Mouse (Mus musculus) neural tube, embryonic 15.5 days (tissue): ENCODE data around the gene Elmsan1. TPM values are rescaled to one million over a fixed set of nuclear protein-coding genes. Genes with fewer than 3 reads are reported as not detected.

Experiments
- ATAC-seq: fragments of 200-750 bp; cut with Nextera tagmentation; 2 replicates; pipeline ENCODE4 v1.8.0; 2017; ENCODE audit warnings: mild to moderate bottlenecking, moderate TSS enrichment, moderate library complexity; ENCODE audit not compliant: low FRiP score
- H3K27ac ChIP-seq: fragments of 300-500 bp; sonication (generic); replicated peaks from 2 replicates; pipeline ENCODE4 v1.5.1; 2015; ENCODE audit warnings: mild to moderate bottlenecking, inconsistent platforms
- H3K27me3 ChIP-seq: fragments of 300-500 bp; sonication (generic); replicated peaks from 2 replicates; pipeline ENCODE4 v1.6.1; 2015; ENCODE audit warnings: inconsistent platforms
- H3K36me3 ChIP-seq: fragments of 300-500 bp; sonication (generic); 2 replicates; pipeline ENCODE4 v1.6.1; 2015; ENCODE audit warnings: inconsistent platforms
- H3K4me1 ChIP-seq: fragments of 300-500 bp; sonication (generic); 2 replicates; pipeline ENCODE4 v1.6.1; 2015; ENCODE audit warnings: inconsistent platforms
- H3K4me2 ChIP-seq: fragments of 300-500 bp; sonication (generic); 2 replicates; pipeline ENCODE4 v1.6.1; 2015; ENCODE audit warnings: inconsistent platforms, mild to moderate bottlenecking, moderate library complexity
- H3K4me3 ChIP-seq: fragments of 300-500 bp; sonication (generic); replicated peaks from 2 replicates; pipeline ENCODE4 v1.5.1; 2015; ENCODE audit warnings: mild to moderate bottlenecking, inconsistent platforms
- H3K9ac ChIP-seq: fragments of 300-500 bp; sonication (generic); replicated peaks from 2 replicates; pipeline ENCODE4 v1.6.1; 2015; ENCODE audit warnings: mild to moderate bottlenecking, inconsistent platforms
- H3K9me3 ChIP-seq: fragments of 300-500 bp; sonication (generic); replicated peaks from 2 replicates; pipeline ENCODE4 v1.6.1; 2016; ENCODE audit warnings: inconsistent platforms
- WGBS: fragments of 180-500 bp; shearing (Covaris S2); methylation state at CpG from one replicate; pipeline ENCODE4 v1.1.7; 2015; ENCODE audit warnings: mixed read lengths; 5-methylcytosine and 5-hydroxymethylcytosine counted together
- polyA plus RNA-seq: library from polyadenylated mRNA; unstranded; fragments of >200 nt; fragmentation: Nextera tagmentation; extraction: Ambion mirVana; gene quantifications from 2 replicates; pipeline ENCODE4 v1.2.1, GENCODE M21; 2015

The Elmsan1 gene
- polyA plus RNA-seq, 1 experiment from 2014 or later: 4.0 TPM

- no peaks in the 10 kb centered on the region for H3K36me3 ChIP-seq
- no peak overlapping the region for H3K4me3 ChIP-seq
- H3K27me3 ChIP-seq: 0 out of 2 replicates have a peak, but pooled peaks cover 5% of the 10 kb centered on the region
- no peaks in the 10 kb centered on the region for H3K9me3 ChIP-seq
- no peak for ATAC-seq
- H3K27ac ChIP-seq: no peak overlapping the region
- H3K4me2 ChIP-seq: no peak overlapping the region
- 16% methylated on average over 4 of the region's 4 CpGs for WGBS
- H3K9ac ChIP-seq: no peak overlapping the region
- peaks cover 53% of the 10 kb centered on the region for H3K4me1 ChIP-seq
Observed at GRCm38 (mm10) chr12:84212297-84212696, 6.4 kb downstream of the Elmsan1 start.

DNA sequence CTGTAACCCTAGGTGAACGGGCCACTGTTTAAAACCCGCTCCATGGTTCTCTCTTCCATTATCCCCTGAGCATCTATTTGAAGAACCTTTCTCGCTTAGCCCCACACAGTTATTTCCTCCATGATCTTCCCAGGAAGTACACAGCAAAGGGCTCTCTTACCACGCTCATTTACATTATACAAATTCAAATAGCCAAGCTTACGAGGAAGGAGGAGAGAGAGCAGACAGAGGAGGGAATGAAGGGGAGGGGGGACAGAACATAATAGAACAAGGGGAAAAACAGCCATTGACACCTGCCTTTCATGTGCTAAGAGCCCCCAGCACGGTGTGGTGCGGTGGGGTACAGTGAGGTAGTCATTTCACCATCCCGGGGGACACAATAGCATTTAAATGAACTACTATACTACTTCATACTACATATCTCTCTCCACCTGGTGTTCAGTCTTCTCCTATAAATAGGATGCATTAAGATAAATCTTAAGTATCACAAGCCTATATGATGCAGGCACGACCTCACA lies 7.6 kb downstream of the Elmsan1 start:
- ATAC-seq: no peak
- no peaks in the 10 kb centered on the region for H3K36me3 ChIP-seq
- H3K4me1 ChIP-seq: peaks cover 45% of the 10 kb centered on the region
- no peak overlapping the region for H3K4me2 ChIP-seq
- 39% methylated on average over 9 of the region's 9 CpGs for WGBS
- H3K9ac ChIP-seq: 0 out of 2 replicates have a peak overlapping the region, but pooled peaks have one; percentile 10
- H3K9me3 ChIP-seq: no peaks in the 10 kb centered on the region
- no peak overlapping the region for H3K4me3 ChIP-seq
- H3K27ac ChIP-seq: no peak overlapping the region
- H3K27me3 ChIP-seq: 0 out of 2 replicates have a peak, but pooled peaks cover 3% of the 10 kb centered on the region

DNA sequence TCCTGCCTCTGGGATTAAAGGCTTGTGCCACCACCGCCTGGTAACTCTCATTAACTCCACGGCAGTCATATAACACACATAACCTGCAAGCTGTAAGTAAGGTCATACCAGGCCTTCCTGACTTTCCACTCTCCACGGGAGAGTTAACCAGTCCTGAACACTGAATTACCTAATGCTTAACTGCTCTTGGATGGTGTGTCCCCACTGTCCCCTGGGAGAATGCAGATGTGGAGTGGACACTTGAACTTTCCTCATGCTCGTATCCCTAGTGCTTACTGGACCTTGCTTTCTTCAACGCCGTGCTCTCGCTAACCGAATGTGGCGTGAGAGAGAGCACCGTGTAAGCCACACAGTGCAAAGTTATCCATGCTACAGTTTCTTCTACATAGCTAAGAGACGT lies 8.4 kb downstream of the Elmsan1 start:
- H3K4me3 ChIP-seq: no peak overlapping the region
- no peak overlapping the region for H3K9ac ChIP-seq
- no peak overlapping the region for H3K4me2 ChIP-seq
- no peaks in the 10 kb centered on the region for H3K36me3 ChIP-seq
- H3K27ac ChIP-seq: no peak overlapping the region
- WGBS: 90% methylated on average over 11 of the region's 11 CpGs
- H3K4me1 ChIP-seq: peaks cover 39% of the 10 kb centered on the region
- H3K27me3 ChIP-seq: 0 out of 2 replicates have a peak, but pooled peaks cover 3% of the 10 kb centered on the region
- ATAC-seq: no peak
- H3K9me3 ChIP-seq: no peaks in the 10 kb centered on the region

DNA sequence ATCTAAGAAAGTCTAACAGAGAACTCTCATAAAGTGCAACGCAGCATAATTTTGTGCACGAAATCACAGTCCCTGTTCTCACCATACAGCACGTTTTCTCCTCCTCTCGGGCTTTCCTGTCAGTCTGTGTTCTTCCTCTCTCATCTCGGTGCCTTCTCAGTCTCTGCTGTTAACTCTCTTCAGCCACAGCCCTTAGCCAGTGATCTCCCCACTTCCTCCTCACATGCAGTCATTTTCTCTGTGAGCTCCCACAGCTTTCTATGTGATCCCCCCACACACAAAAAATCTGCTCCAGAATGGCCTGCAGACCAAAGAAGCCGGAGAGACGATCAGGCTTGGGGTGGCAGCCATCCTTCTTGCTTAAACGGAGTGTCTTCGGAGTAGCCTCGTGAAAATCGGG lies 9.6 kb downstream of the Elmsan1 start:
- H3K4me2 ChIP-seq: no peak overlapping the region
- H3K36me3 ChIP-seq: no peaks in the 10 kb centered on the region
- 0 out of 2 replicates have a peak, but pooled peaks cover 3% of the 10 kb centered on the region for H3K27me3 ChIP-seq
- WGBS: 89% methylated on average over 11 of the region's 11 CpGs
- no peak overlapping the region for H3K27ac ChIP-seq
- peaks cover 40% of the 10 kb centered on the region for H3K4me1 ChIP-seq
- ATAC-seq: no peak
- no peaks in the 10 kb centered on the region for H3K9me3 ChIP-seq
- H3K4me3 ChIP-seq: no peak overlapping the region
- H3K9ac ChIP-seq: no peak overlapping the region

GRCm38 (mm10) chr12:84207209-84207817 lies 11.4 kb downstream of the Elmsan1 start:
- 87% methylated on average over 18 of the region's 18 CpGs for WGBS
- no peak overlapping the region for H3K4me2 ChIP-seq
- H3K9me3 ChIP-seq: no peaks in the 10 kb centered on the region
- no peaks in the 10 kb centered on the region for H3K36me3 ChIP-seq
- no peak overlapping the region for H3K9ac ChIP-seq
- H3K4me1 ChIP-seq: peaks cover 39% of the 10 kb centered on the region
- H3K4me3 ChIP-seq: no peak overlapping the region
- 0 out of 2 replicates have a peak, but pooled peaks cover 3% of the 10 kb centered on the region for H3K27me3 ChIP-seq
- ATAC-seq: no peak
- H3K27ac ChIP-seq: no peak overlapping the region

- WGBS: 58% methylated on average over 7 of the region's 7 CpGs
- Histone ChIP-seq H3K4me3 (no peak overlapping the region), H3K9ac (no peak overlapping the region), H3K9me3 (no peaks in the 10 kb centered on the region), H3K27me3 (0 out of 2 replicates have a peak, but pooled peaks cover 3% of the 10 kb centered on the region), H3K36me3 (no peaks in the 10 kb centered on the region), H3K4me2 (no peak overlapping the region), H3K27ac (no peak overlapping the region), H3K4me1 (peaks cover 43% of the 10 kb centered on the region)
- ATAC-seq: no peak
Observed at GRCm38 (mm10) chr12:84206525-84206924, 12.2 kb downstream of the Elmsan1 start.

DNA sequence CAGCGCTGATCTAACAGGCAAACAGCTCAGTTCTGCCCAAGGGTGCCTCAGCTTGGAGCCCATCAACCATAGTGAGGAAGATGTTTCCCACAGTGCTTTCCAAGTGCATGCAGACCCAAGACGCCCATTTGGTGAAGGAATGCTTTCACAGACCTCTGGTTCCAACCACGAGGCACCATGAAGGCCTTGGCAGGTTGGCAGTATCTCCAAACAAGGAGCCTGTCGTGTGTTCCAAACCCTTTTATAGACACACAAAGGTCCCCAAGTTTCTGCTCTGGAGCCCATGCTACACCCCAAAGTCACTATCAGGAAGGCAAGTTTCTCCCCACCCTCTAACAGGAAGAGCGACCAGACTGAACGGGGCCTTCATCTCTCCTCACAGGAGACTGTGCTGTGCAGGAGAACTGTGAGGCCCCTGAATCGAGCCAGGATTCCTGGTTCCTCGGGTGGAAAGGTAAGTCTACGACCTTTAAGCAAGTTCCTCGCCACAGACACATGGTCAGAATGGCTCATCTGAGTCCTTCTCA lies 13.0 kb downstream of the Elmsan1 start:
- WGBS: 91% methylated on average over 10 of the region's 10 CpGs
- no peak for ATAC-seq
- peaks cover 39% of the 10 kb centered on the region for H3K4me1 ChIP-seq

GRCm38 (mm10) chr12:84204662-84205061 lies 14.0 kb downstream of the Elmsan1 start:
- H3K27ac ChIP-seq: 0 out of 2 replicates have a peak overlapping the region, but pooled peaks have one; percentile 25

More for the DNA sequence above, 13.0 kb downstream of the Elmsan1 start:
- Histone ChIP-seq H3K4me2 (no peak overlapping the region), H3K4me3 (no peak overlapping the region), H3K27ac (no peak overlapping the region), H3K36me3 (no peaks in the 10 kb centered on the region), H3K27me3 (0 out of 2 replicates have a peak, but pooled peaks cover 3% of the 10 kb centered on the region), H3K9me3 (no peaks in the 10 kb centered on the region), H3K9ac (no peak overlapping the region)

DNA sequence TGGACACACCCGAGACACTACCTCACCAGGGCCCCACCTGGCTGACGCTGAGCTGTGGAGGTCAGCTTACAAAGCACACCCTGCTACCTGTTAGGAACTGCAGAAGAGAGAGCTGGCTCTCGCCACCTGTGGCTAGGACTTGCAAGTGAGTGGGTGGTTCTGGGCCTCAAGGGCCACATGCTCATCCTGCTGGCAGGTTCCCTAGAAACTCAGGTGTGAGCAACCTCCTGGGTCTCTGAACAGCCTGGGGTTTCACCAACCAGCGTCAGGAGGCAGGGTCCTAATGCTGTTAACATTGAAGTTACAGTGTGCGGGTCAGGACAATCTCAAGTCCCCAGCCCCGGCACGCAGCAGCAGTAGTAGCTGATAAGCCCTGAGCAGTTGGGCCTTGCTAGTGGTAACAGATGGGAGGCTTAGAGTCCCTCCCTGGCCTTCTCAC lies 14.9 kb downstream of the Elmsan1 start:
- Histone ChIP-seq H3K4me1 (peaks cover 37% of the 10 kb centered on the region), H3K9me3 (no peaks in the 10 kb centered on the region), H3K4me2 (no peak overlapping the region), H3K9ac (no peak overlapping the region), H3K27ac (no peak overlapping the region), H3K36me3 (no peaks in the 10 kb centered on the region), H3K4me3 (no peak overlapping the region), H3K27me3 (no peaks in the 10 kb centered on the region)
- 79% methylated on average over 7 of the region's 7 CpGs for WGBS
- ATAC-seq: no peak

More at GRCm38 (mm10) chr12:84204662-84205061, 14.0 kb downstream of the Elmsan1 start:
- Histone ChIP-seq H3K4me3 (no peak overlapping the region), H3K9me3 (no peaks in the 10 kb centered on the region), H3K27me3 (no peaks in the 10 kb centered on the region), H3K36me3 (no peaks in the 10 kb centered on the region), H3K4me1 (peaks cover 37% of the 10 kb centered on the region), H3K9ac (no peak overlapping the region), H3K4me2 (no peak overlapping the region)
- WGBS: 78% methylated on average over 8 of the region's 8 CpGs
- ATAC-seq: no peak

DNA sequence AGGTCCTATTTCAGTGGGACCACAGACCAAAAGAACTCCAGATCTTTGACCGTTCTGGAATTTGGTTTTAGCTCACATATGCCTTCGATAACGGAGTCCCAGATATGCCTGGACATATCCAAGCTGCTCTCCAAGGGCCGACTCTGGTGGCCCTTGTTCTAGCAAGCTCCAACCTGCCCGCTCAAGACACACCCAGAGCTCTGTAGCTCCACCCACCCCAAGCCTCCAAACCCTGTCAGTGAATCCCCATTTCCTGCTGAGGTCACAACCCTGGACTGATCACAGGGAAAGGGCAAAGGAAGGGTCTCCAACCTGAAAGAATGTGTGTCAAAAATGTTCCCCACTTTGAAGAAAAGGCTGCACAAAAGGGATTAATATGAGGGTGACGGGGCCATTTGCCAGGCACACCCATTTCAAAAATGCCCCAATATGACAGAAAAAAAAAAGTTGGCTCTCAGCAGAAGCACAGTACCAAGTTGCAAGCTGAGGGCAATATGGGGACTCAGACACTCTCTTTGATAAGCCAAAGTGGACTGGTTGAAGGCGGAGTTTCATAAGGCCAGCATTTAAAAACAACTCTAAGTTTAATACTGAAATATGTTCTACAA lies 15.4 kb downstream of the Elmsan1 start:
- Histone ChIP-seq H3K27ac (no peak overlapping the region), H3K9ac (no peak overlapping the region)

DNA sequence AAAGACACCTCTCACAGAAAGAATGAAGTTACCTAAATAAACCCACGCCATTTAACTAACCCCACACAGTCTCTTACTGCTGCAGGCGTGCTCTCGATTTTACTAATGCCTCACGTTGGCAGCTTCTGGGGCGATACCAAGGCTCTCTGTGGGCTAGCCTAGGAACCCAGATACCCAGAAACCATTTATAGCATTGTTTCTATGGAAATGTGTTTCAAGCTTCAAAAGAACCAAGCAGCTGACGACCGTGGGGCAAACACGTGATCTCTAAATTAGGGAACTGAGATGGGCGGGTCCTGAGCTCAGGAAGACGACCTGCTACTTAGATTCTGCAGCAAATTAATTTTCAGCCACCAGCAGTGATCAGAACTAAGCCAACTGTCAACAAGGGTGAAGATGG lies 16.1 kb downstream of the Elmsan1 start:
- H3K36me3 ChIP-seq: no peaks in the 10 kb centered on the region
- H3K4me1 ChIP-seq: peaks cover 32% of the 10 kb centered on the region
- no peak overlapping the region for H3K4me3 ChIP-seq
- no peaks in the 10 kb centered on the region for H3K9me3 ChIP-seq
- no peak overlapping the region for H3K9ac ChIP-seq
- no peak for ATAC-seq
- H3K27me3 ChIP-seq: no peaks in the 10 kb centered on the region
- WGBS: 83% methylated on average over 10 of the region's 10 CpGs
- no peak overlapping the region for H3K4me2 ChIP-seq
- H3K27ac ChIP-seq: no peak overlapping the region

More for the DNA sequence above, 15.4 kb downstream of the Elmsan1 start:
- no peaks in the 10 kb centered on the region for H3K36me3 ChIP-seq
- H3K9me3 ChIP-seq: no peaks in the 10 kb centered on the region
- H3K4me1 ChIP-seq: peaks cover 33% of the 10 kb centered on the region
- 87% methylated on average over 7 of the region's 7 CpGs for WGBS
- no peak for ATAC-seq
- no peak overlapping the region for H3K4me2 ChIP-seq
- H3K4me3 ChIP-seq: no peak overlapping the region
- no peaks in the 10 kb centered on the region for H3K27me3 ChIP-seq
